Mouse (Mus musculus): ENCODE data around the gene Ablim1. TPM values are rescaled to one million over a fixed set of nuclear protein-coding genes. Genes with fewer than 3 reads are reported as not detected.

The Ablim1 gene
- polyA plus RNA-seq, 1 experiment from 2014 or later, result 40.5 TPM

GRCm38 (mm10) chr19:57229161-57229560 lies 85.6 kb downstream of the Ablim1 start:
- no peak overlapping the region for H3K4me3 ChIP-seq (replicated peaks; ENCODE audit: low read depth, low read length)
- no peaks in the 10 kb centered on the region for H3K9me3 ChIP-seq (replicated peaks; ENCODE audit: low read length)
- H3K9ac ChIP-seq (ENCODE audit: low read depth, low read length), result no peak overlapping the region
- no peaks in the 10 kb centered on the region for H3K4me1 ChIP-seq (replicated peaks; ENCODE audit: insufficient read depth, low read length)
- H3K4me2 ChIP-seq (ENCODE audit: low read length), result no peak overlapping the region
- TF ChIP-seq CTCF (IDR thresholded peaks at IDR 0.05; ENCODE audit: low read depth), result no peak
- no peak for ATAC-seq (replicated peaks; ENCODE audit: low FRiP score, low read depth)
- no peaks in the 10 kb centered on the region for H3K27me3 ChIP-seq (ENCODE audit: insufficient read depth, low read length)
- 97% methylated on average over 3 of the region's 3 CpGs for WGBS
- no peak overlapping the region for H3K27ac ChIP-seq
- no peaks in the 10 kb centered on the region for H3K36me3 ChIP-seq (ENCODE audit: insufficient read depth, low read length)
- no peak for DNase-seq (ENCODE audit: low spot score)

GRCm38 (mm10) chr19:57228576-57228975 lies 86.1 kb downstream of the Ablim1 start:
- no peak for ATAC-seq (replicated peaks; ENCODE audit: low FRiP score, low read depth)
- Histone ChIP-seq H3K9me3 (replicated peaks; ENCODE audit: low read length) (no peaks in the 10 kb centered on the region), H3K4me3 (replicated peaks; ENCODE audit: low read depth, low read length) (no peak overlapping the region), H3K27me3 (ENCODE audit: insufficient read depth, low read length) (no peaks in the 10 kb centered on the region), H3K27ac (no peak overlapping the region), H3K36me3 (ENCODE audit: insufficient read depth, low read length) (no peaks in the 10 kb centered on the region), H3K4me1 (replicated peaks; ENCODE audit: insufficient read depth, low read length) (no peaks in the 10 kb centered on the region), H3K4me2 (ENCODE audit: low read length) (no peak overlapping the region), H3K9ac (ENCODE audit: low read depth, low read length) (no peak overlapping the region)
- TF ChIP-seq CTCF (IDR thresholded peaks at IDR 0.05; ENCODE audit: low read depth), result no peak
- no peak for DNase-seq (ENCODE audit: low spot score)
- WGBS, result 82% methylated on average over 4 of the region's 4 CpGs

- no peaks in the 10 kb centered on the region for H3K27me3 ChIP-seq (ENCODE audit: insufficient read depth, low read length)
- ATAC-seq (replicated peaks; ENCODE audit: low FRiP score, low read depth) (no peak), DNase-seq (ENCODE audit: low spot score) (no peak)
- no peak overlapping the region for H3K4me2 ChIP-seq (ENCODE audit: low read length)
- WGBS, result 95% methylated on average over 5 of the region's 5 CpGs
- TF ChIP-seq CTCF (IDR thresholded peaks at IDR 0.05; ENCODE audit: low read depth), result no peak
- H3K4me1 ChIP-seq (replicated peaks; ENCODE audit: insufficient read depth, low read length), result no peaks in the 10 kb centered on the region
- H3K9ac ChIP-seq (ENCODE audit: low read depth, low read length), result no peak overlapping the region
- H3K4me3 ChIP-seq (replicated peaks; ENCODE audit: low read depth, low read length), result no peak overlapping the region
- no peaks in the 10 kb centered on the region for H3K36me3 ChIP-seq (ENCODE audit: insufficient read depth, low read length)
- H3K9me3 ChIP-seq (replicated peaks; ENCODE audit: low read length), result no peaks in the 10 kb centered on the region
- no peak overlapping the region for H3K27ac ChIP-seq
Measured at GRCm38 (mm10) chr19:57224390-57224789, 90.3 kb downstream of the Ablim1 start.

- no peak overlapping the region for H3K9ac ChIP-seq (ENCODE audit: low read depth, low read length)
- DNase-seq (ENCODE audit: low spot score) (no peak), ATAC-seq (replicated peaks; ENCODE audit: low FRiP score, low read depth) (no peak)
- H3K27me3 ChIP-seq (ENCODE audit: insufficient read depth, low read length), result no peaks in the 10 kb centered on the region
- H3K9me3 ChIP-seq (replicated peaks; ENCODE audit: low read length), result no peaks in the 10 kb centered on the region
- H3K27ac ChIP-seq, result no peak overlapping the region
- no peak overlapping the region for H3K4me3 ChIP-seq (replicated peaks; ENCODE audit: low read depth, low read length)
- no peaks in the 10 kb centered on the region for H3K36me3 ChIP-seq (ENCODE audit: insufficient read depth, low read length)
- TF ChIP-seq CTCF (IDR thresholded peaks at IDR 0.05; ENCODE audit: low read depth), result no peak
- H3K4me2 ChIP-seq (ENCODE audit: low read length), result no peak overlapping the region
- 84% methylated on average over 3 of the region's 3 CpGs for WGBS
- no peaks in the 10 kb centered on the region for H3K4me1 ChIP-seq (replicated peaks; ENCODE audit: insufficient read depth, low read length)
Measured at GRCm38 (mm10) chr19:57223686-57224085, 91.0 kb downstream of the Ablim1 start.

- Histone ChIP-seq H3K4me2 (ENCODE audit: low read length) (no peak overlapping the region), H3K27me3 (ENCODE audit: insufficient read depth, low read length) (no peaks in the 10 kb centered on the region), H3K4me3 (replicated peaks; ENCODE audit: low read depth, low read length) (no peak overlapping the region), H3K9me3 (replicated peaks; ENCODE audit: low read length) (no peaks in the 10 kb centered on the region), H3K9ac (ENCODE audit: low read depth, low read length) (no peak overlapping the region), H3K27ac (no peak overlapping the region), H3K4me1 (replicated peaks; ENCODE audit: insufficient read depth, low read length) (no peaks in the 10 kb centered on the region), H3K36me3 (ENCODE audit: insufficient read depth, low read length) (no peaks in the 10 kb centered on the region)
- DNase-seq (ENCODE audit: low spot score) (no peak), ATAC-seq (replicated peaks; ENCODE audit: low FRiP score, low read depth) (no peak)
- no peak for TF ChIP-seq CTCF (IDR thresholded peaks at IDR 0.05; ENCODE audit: low read depth)
- 94% methylated on average over 6 of the region's 6 CpGs for WGBS
Measured at GRCm38 (mm10) chr19:57222657-57223056, 92.1 kb downstream of the Ablim1 start.

- Histone ChIP-seq H3K4me2 (ENCODE audit: low read length) (no peak overlapping the region), H3K27ac (no peak overlapping the region), H3K27me3 (ENCODE audit: insufficient read depth, low read length) (no peaks in the 10 kb centered on the region), H3K36me3 (ENCODE audit: insufficient read depth, low read length) (no peaks in the 10 kb centered on the region), H3K9ac (ENCODE audit: low read depth, low read length) (no peak overlapping the region), H3K4me3 (replicated peaks; ENCODE audit: low read depth, low read length) (no peak overlapping the region), H3K9me3 (replicated peaks; ENCODE audit: low read length) (no peaks in the 10 kb centered on the region), H3K4me1 (replicated peaks; ENCODE audit: insufficient read depth, low read length) (no peaks in the 10 kb centered on the region)
- 32% methylated on average over 7 of the region's 7 CpGs for WGBS
- ATAC-seq (replicated peaks; ENCODE audit: low FRiP score, low read depth) (no peak), DNase-seq (ENCODE audit: low spot score) (no peak)
- TF ChIP-seq CTCF (IDR thresholded peaks at IDR 0.05; ENCODE audit: low read depth), result no peak
Measured at GRCm38 (mm10) chr19:57221684-57222235, 93.0 kb downstream of the Ablim1 start.

- H3K4me3 ChIP-seq (replicated peaks; ENCODE audit: low read depth, low read length), result no peak overlapping the region
- WGBS, result 67% methylated on average over 11 of the region's 11 CpGs
- ATAC-seq (replicated peaks; ENCODE audit: low FRiP score, low read depth), result no peak
- H3K4me2 ChIP-seq (ENCODE audit: low read length), result no peak overlapping the region
- H3K27ac ChIP-seq, result no peak overlapping the region
- no peaks in the 10 kb centered on the region for H3K9me3 ChIP-seq (replicated peaks; ENCODE audit: low read length)
- no peaks in the 10 kb centered on the region for H3K4me1 ChIP-seq (replicated peaks; ENCODE audit: insufficient read depth, low read length)
- no peak for DNase-seq (ENCODE audit: low spot score)
- no peaks in the 10 kb centered on the region for H3K27me3 ChIP-seq (ENCODE audit: insufficient read depth, low read length)
- TF ChIP-seq CTCF (IDR thresholded peaks at IDR 0.05; ENCODE audit: low read depth), result no peak
- no peaks in the 10 kb centered on the region for H3K36me3 ChIP-seq (ENCODE audit: insufficient read depth, low read length)
- no peak overlapping the region for H3K9ac ChIP-seq (ENCODE audit: low read depth, low read length)
Measured at GRCm38 (mm10) chr19:57219758-57220157, 95.0 kb downstream of the Ablim1 start.
